Mouse (Mus musculus): ENCODE results near the gene Eapp. TPM values are rescaled to one million over a fixed set of nuclear protein-coding genes. Genes with fewer than 3 reads are reported as not detected.

Gene Eapp
- total and polyA plus RNA-seq, 3 experiments: 43.1 to 53.9 (median 51.5) TPM

GRCm38 (mm10) chr12:54658425-54659092 is 37.1 kb downstream of the Eapp start:
- H3K4me3 ChIP-seq (replicated peaks in 1 of 3; ENCODE audit: low read depth in 2 of 3, low read length in 2 of 3, poor library complexity in 1 of 3): no peak overlapping the region
- no peak overlapping the region for H3K27ac ChIP-seq (ENCODE audit: insufficient read depth, low read depth)
- H3K79me2 ChIP-seq (replicated peaks; ENCODE audit: control insufficient read depth, extremely low read depth, insufficient read depth, poor library complexity, severe bottlenecking): peaks cover 6% of the 10 kb centered on the region; the same call in 1 of the 2 replicates
- in situ Hi-C loops (cut with MboI; ENCODE audit: low pct_ligation_motif_present, low pct_unique_long_range_greater_than_20kb, low sequenced_read_pairs): no loop called here
- H3K4me2 ChIP-seq (ENCODE audit: insufficient read depth, low read depth, poor library complexity, severe bottlenecking): no peak overlapping the region
- TF ChIP-seq MAX (IDR thresholded peaks at IDR 0.05; ENCODE audit: low read length) (no peak), ZNF384 (IDR thresholded peaks at IDR 0.05; ENCODE audit: low read depth, low read length) (peak; percentile 62)
- no peaks in the 10 kb centered on the region for H3K9me3 ChIP-seq (replicated peaks; ENCODE audit: low read length)
- dilution Hi-C loops (cut with MboI; ENCODE audit: extremely low pct_ligation_motif_present, extremely low pct_unique_long_range_greater_than_20kb, low sequenced_read_pairs): no loop called here
- no peak overlapping the region for H3K9ac ChIP-seq (ENCODE audit: insufficient read depth, low read depth)
- peak; percentile 49 for DNase-seq (ENCODE audit: extremely low read depth)
- peaks cover 2 to 40% of the 10 kb centered on the region in 2 experiments; a peak in 3 of 4 replicates for H3K4me1 ChIP-seq (ENCODE audit: control insufficient read depth in 1 of 2, insufficient read depth in 2 of 2)
- H3K36me3 ChIP-seq (replicated peaks in 1 of 2; ENCODE audit: control insufficient read depth in 1 of 2, insufficient read depth in 1 of 2, low read length in 1 of 2): peaks cover 0 to under 1% of the 10 kb centered on the region in 2 experiments
- H3K27me3 ChIP-seq (replicated peaks): no peaks in the 10 kb centered on the region

- Histone ChIP-seq H3K27me3 (replicated peaks) (no peaks in the 10 kb centered on the region), H3K27ac (ENCODE audit: insufficient read depth, low read depth) (no peak overlapping the region), H3K9ac (ENCODE audit: insufficient read depth, low read depth) (no peak overlapping the region), H3K4me2 (ENCODE audit: insufficient read depth, low read depth, poor library complexity, severe bottlenecking) (no peak overlapping the region), H3K4me3 (replicated peaks in 1 of 3; ENCODE audit: low read depth in 2 of 3, low read length in 2 of 3, poor library complexity in 1 of 3) (no peak overlapping the region), H3K79me2 (replicated peaks; ENCODE audit: control insufficient read depth, extremely low read depth, insufficient read depth, poor library complexity, severe bottlenecking) (peaks cover 6% of the 10 kb centered on the region; the same call in 1 of the 2 replicates), H3K9me3 (replicated peaks; ENCODE audit: low read length) (no peaks in the 10 kb centered on the region), H3K36me3 (replicated peaks in 1 of 2; ENCODE audit: control insufficient read depth in 1 of 2, insufficient read depth in 1 of 2, low read length in 1 of 2) (peaks cover 0 to 1% of the 10 kb centered on the region in 2 experiments), H3K4me1 (ENCODE audit: control insufficient read depth in 1 of 2, insufficient read depth in 2 of 2) (peaks cover 2 to 44% of the 10 kb centered on the region in 2 experiments; a peak in 3 of 4 replicates)
- DNase-seq (ENCODE audit: extremely low read depth): no peak
- dilution Hi-C loops (cut with MboI; ENCODE audit: extremely low pct_ligation_motif_present, extremely low pct_unique_long_range_greater_than_20kb, low sequenced_read_pairs) (no loop called here), in situ Hi-C loops (cut with MboI; ENCODE audit: low pct_ligation_motif_present, low pct_unique_long_range_greater_than_20kb, low sequenced_read_pairs) (no loop called here)
- TF ChIP-seq TBP (conservative IDR thresholded peaks at IDR 0.05; ENCODE audit: low read depth, low read length) (no peak), MYC (IDR thresholded peaks at IDR 0.05; ENCODE audit: low read depth, low read length) (no peak), MAZ (IDR thresholded peaks at IDR 0.05; ENCODE audit: low read depth, low read length) (no peak), PAX5 (IDR thresholded peaks at IDR 0.05; ENCODE audit: low read length) (no peak), MAX (IDR thresholded peaks at IDR 0.05; ENCODE audit: low read length) (no peak), NELFE (IDR thresholded peaks at IDR 0.05; ENCODE audit: low read depth, low read length) (no peak), HCFC1 (IDR thresholded peaks at IDR 0.05; ENCODE audit: low read depth, low read length) (no peak), USF2 (conservative IDR thresholded peaks at IDR 0.05; ENCODE audit: low read depth, low read length) (no peak), NRF1 (IDR thresholded peaks at IDR 0.05; ENCODE audit: low read depth, low read length) (no peak), MAFK (IDR thresholded peaks at IDR 0.05; ENCODE audit: insufficient replicate concordance, low read length) (no peak), IRF4 (IDR thresholded peaks at IDR 0.05; ENCODE audit: low read depth, low read length) (no peak), MEF2A (IDR thresholded peaks at IDR 0.05; ENCODE audit: borderline replicate concordance, low read depth, low read length) (no peak), UBTF (IDR thresholded peaks at IDR 0.05; ENCODE audit: low read depth, low read length) (no peak), CHD1 (IDR thresholded peaks at IDR 0.05; ENCODE audit: low read depth, low read length) (no peak), GABPA (IDR thresholded peaks at IDR 0.05; ENCODE audit: insufficient replicate concordance, low read depth, low read length) (no peak), JUND (conservative IDR thresholded peaks at IDR 0.05; ENCODE audit: low read depth, low read length) (no peak), MXI1 (IDR thresholded peaks at IDR 0.05; ENCODE audit: low read depth, low read length) (no peak), ZMIZ1 (IDR thresholded peaks at IDR 0.05; ENCODE audit: low read depth, low read length) (no peak), ETS1 (conservative IDR thresholded peaks at IDR 0.05; ENCODE audit: low read depth, low read length) (no peak), ZNF384 (IDR thresholded peaks at IDR 0.05; ENCODE audit: low read depth, low read length) (no peak)
These were observed 37.7 kb downstream of the Eapp start for GRCm38 (mm10) chr12:54657951-54658350.
